Mouse (Mus musculus) neural tube, embryonic 11.5 days (tissue): ENCODE data around the gene Gm10488. TPM values are rescaled to one million over a fixed set of nuclear protein-coding genes. Genes with fewer than 3 reads are reported as not detected.
"Not testable (repeated sequence)": the region's sequence is repeated elsewhere in the genome, so short reads cannot be mapped to it uniquely, and the experiment has no call there.

ENCODE experiments used
- ATAC-seq: fragments of 200-750 bp; cut with Nextera tagmentation; 2 replicates; pipeline ENCODE4 v1.8.0; 2017; ENCODE audit warnings: moderate number of reproducible peaks, mild to moderate bottlenecking, moderate TSS enrichment, moderate library complexity; ENCODE audit not compliant: insufficient read depth, low FRiP score, low TSS enrichment
- DNase-seq: peaks from one replicate; pipeline ENCODE4 v3.0.0-alpha.2; 2015; ENCODE audit warnings: low spot score
- H3K27ac ChIP-seq: fragments of 300-500 bp; sonication (generic); 2 replicates; pipeline ENCODE4 v1.5.1; 2014; ENCODE audit warnings: low read depth, mild to moderate bottlenecking, low read length
- H3K27me3 ChIP-seq: fragments of 300-500 bp; sonication (generic); 2 replicates; pipeline ENCODE4 v1.6.1; 2014; ENCODE audit warnings: mild to moderate bottlenecking, low read length, mixed read lengths; ENCODE audit not compliant: control insufficient read depth, insufficient read depth
- H3K36me3 ChIP-seq: fragments of 300-500 bp; sonication (generic); 2 replicates; pipeline ENCODE4 v1.6.1; 2014; ENCODE audit warnings: mild to moderate bottlenecking, low read length, moderate library complexity, mixed read lengths; ENCODE audit not compliant: control insufficient read depth, insufficient read depth
- H3K4me1 ChIP-seq: fragments of 300-500 bp; sonication (generic); 2 replicates; pipeline ENCODE4 v1.6.1; 2014; ENCODE audit warnings: low read length, mixed read lengths; ENCODE audit not compliant: control insufficient read depth, insufficient read depth
- H3K4me2 ChIP-seq: fragments of 300-500 bp; sonication (generic); 2 replicates; pipeline ENCODE4 v1.6.1; 2014; ENCODE audit warnings: low read depth, mild to moderate bottlenecking, moderate library complexity
- H3K4me3 ChIP-seq: fragments of 300-500 bp; sonication (generic); 2 replicates; pipeline ENCODE4 v1.5.1; 2014; ENCODE audit warnings: low read depth, low read length
- H3K9ac ChIP-seq: fragments of 300-500 bp; sonication (generic); 2 replicates; pipeline ENCODE4 v1.6.1; 2014; ENCODE audit warnings: mild to moderate bottlenecking, low read length
- H3K9me3 ChIP-seq: fragments of 300-500 bp; sonication (generic); 2 replicates; pipeline ENCODE4 v1.6.1; 2016; ENCODE audit warnings: low read length; ENCODE audit not compliant: control insufficient read depth
- WGBS: fragments of 180-500 bp; shearing (Covaris S2); extraction: QIAGEN DNeasy Blood & Tissue Kit; methylation state at CpG from one replicate; pipeline ENCODE4 v1.1.7; 2014; 5-methylcytosine and 5-hydroxymethylcytosine counted together
- microRNA-seq: library from miRNA; unstranded; fragments of <30 nt; microRNA quantifications from one replicate; pipeline ENCODE4, GENCODE M21; 2016
- polyA plus RNA-seq: library from polyadenylated mRNA; unstranded; fragments of >200 nt; fragmentation: Nextera tagmentation; extraction: Ambion mirVana; gene quantifications from 2 replicates; pipeline ENCODE4 v1.2.1, GENCODE M21; 2014

The Gm10488 gene
- polyA plus RNA-seq, result not detected in 2 replicates

DNA sequence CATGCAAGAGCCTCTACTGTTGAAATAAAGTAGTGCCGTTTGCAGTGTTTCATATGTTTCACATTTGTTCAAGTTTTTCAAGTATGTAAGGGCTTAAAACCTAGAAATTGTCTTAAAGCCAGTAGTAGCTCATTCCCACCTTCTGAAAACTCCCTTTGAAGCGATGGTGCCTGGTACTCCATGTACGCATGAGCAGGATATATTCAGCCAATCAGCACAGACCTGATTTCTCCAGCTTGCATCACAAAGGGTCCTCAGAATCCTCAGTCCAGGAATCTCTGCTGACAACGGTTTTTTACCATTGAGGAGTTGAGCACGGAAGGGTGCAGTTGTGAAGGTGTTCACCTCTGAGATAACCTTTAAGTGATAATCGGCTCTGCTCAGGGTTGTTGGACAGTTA lies at the start of gene Gm10488:
Gene Gm10488, plus strand, starts transcription at position 301 of the 400 bp plus-strand sequence.
- not testable (repeated sequence) for H3K27me3 ChIP-seq, H3K9ac ChIP-seq, H3K36me3 ChIP-seq, H3K27ac ChIP-seq, H3K4me1 ChIP-seq, H3K4me3 ChIP-seq, H3K4me2 ChIP-seq, H3K9me3 ChIP-seq, ATAC-seq, DNase-seq
- no CpG with 5 or more reads among the region's 6 CpGs for WGBS

Small RNAs within 50 kb of the gene (microRNA-seq; reads per million reads assigned to microRNA genes)
- not detected for gene Gm44298
